Mouse (Mus musculus): ENCODE measurements around the gene Foxj3.

DNA sequence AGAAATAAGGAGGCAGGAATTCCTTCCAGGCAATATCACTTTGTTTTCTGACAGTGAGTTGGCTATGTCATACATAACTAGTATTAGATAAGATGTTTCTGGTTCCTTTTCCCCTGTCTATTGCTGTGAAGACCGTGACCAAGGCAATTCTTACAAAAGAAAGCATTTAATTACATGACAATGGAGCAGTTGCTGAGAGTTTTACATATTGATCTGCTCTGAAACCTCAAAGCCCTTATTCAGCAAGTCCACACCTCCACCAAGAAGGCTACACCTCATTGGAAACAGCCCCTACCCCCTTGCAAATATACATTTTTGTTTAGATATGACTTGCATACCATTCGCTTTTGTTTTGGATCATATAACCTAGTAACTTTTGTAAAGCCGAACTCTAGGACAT, 55.7 kb downstream of the Foxj3 start:
- TF ChIP-seq CTCF (IDR thresholded peaks at IDR 0.05; ENCODE audit: borderline replicate concordance, insufficient read depth, low read length) (no peak), POLR2A (IDR thresholded peaks at IDR 0.05; ENCODE audit: low read depth, low read length) (no peak)
